Mouse (Mus musculus) 3T3-L1 (cell line): ENCODE results near the gene Qrich2.
A peak's percentile ranks its signal among the peaks of the same experiment; 100 is the strongest.
"Not testable (repeated sequence)": the region's sequence is repeated elsewhere in the genome, so short reads cannot be mapped to it uniquely, and the experiment has no call there.

Source experiments
- DNase-seq: peaks from one replicate; pipeline ENCODE4 v3.0.0-alpha.2; 2015; ENCODE audit warnings: low read depth, low spot score

The Qrich2 gene

DNA sequence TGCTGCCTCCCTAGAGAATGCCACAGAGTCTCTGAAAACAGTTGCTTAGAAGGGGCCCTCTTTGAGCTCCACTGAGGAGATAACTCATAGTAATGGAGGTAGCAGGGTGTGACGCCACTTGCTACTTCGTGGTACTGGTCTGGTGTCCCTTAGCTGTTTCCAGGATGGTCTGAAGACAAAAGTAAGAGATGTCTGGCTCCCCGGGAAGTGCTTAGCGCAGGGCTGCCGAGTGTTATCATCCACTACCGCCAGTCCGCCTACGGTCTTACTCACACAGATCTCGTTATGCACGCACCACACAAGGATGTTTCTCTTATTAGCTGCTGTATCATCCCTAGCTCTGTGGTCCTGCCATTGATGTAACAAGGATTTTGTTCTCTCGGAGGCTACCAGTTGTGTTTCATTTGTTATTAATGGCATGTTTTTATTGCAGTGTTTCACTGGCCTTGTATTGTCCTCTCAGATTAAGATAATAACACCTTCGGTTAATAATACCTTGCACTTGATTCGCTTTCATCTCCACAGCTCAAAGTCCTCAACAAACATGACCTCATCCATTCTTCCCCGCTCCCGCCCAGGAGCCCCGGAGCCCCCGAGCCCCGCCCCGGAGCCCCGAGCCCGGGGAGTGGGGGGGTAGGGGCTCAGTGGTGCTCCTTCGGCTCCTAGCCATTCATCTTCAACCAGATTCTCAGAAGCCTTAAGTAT, 35.2 kb downstream of the Qrich2 start:
- no peak for DNase-seq

GRCm38 (mm10) chr11:116429862-116430613, 36.0 kb downstream of the Qrich2 start:
- DNase-seq, result no peak

DNA sequence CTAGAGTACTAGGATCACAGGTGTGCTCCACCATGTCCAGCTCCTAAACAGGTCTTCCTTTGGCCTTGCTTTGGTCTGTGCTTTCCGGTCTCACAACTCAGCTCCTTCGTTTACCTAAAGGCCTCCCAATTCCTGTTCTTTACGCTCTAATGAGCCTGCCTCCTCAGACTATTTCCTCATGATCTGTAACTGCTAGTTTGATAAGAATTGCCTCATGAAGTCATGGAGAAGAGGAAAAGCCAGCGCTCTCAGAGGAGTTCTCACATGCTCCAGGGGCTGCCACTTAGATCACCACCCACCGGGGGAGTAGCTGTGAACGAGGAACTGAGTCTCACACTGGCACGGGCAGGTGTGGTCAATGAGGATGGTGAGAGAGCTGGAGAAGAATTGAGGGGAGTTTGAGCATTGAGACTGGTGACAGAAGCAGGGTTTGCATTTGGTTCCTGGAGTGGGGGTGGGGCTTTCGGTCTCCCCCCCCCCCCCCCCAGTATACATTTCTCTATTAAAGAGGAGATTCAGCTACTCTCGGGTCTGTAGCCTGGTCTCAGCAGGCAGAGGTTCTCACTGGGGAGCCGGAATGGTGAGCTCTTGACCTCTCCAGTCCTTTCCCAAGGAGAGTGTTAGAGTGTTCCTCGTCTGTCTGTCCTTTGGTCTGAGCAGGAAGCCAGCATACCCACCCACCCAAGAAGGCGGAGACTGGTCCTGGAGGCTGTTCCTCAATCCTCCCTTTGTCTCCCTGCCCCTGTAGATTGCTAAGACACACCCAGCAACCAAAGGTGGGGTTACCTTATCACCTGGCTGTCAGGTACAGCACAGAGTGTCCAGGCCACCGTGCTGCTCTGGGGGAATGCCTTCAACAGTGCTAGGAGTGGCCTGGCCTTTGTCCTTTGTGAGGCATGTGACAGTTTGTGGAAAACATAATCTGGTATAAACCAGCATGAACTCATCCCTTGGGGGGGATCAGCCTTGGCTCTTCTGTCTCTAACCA, 36.9 kb downstream of the Qrich2 start:
- no peak for DNase-seq

DNA sequence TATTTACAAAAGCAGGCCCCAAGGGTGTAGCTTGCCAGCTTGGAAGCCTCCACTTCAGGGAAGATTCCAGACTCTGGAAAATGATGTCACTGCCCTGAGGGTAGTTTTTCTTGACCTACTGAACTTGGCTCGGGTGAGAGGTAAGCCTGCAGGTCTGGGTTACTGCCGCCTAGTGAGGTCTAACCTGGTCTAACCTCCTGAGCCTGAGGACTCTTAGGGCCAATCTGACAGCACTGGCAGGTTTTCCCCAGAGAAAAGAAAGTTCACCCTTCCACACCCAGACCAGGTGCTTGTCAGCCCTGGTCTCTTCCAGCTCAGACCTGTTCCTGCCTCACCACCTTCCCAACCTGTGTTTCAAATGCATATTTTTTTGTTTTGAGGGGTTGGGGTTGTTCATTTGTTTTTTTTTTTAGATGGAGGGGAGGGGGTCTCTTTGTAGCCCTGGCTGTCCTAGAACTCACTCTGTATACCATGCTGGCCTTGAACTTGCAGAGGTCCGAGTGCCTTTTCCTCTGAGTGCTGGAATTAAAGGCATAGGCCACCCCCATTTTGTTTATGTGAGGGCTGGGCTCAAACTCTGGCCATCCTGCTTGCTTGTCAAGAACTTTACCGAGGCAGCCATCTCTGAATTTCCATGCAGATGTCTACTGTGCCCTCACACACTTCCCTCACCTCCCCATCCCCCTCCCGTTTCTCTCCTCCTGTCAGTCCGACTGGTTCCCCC, 39.0 kb downstream of the Qrich2 start:
- DNase-seq, result peak; percentile 22

DNA sequence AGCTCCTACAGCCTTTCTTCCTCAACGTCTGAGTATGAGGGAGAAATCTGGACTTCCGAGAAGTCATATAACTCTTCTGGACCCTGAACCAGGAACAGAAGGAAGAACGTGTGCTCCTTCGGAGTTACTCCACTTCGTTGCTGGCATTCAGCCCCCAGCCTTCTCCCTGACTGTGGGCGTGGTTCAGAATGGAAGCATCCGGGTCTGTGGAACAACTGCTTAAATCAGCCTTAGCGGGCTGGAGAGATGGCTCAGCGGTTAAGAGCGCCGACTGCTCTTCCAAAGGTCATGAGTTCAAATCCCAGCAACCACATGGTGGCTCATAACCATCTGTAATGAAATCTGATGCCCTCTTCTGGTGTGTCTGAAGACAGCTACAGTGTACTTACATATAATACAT, 39.7 kb downstream of the Qrich2 start:
- not testable (repeated sequence) for DNase-seq

- no peak for DNase-seq
Observed at GRCm38 (mm10) chr11:116424621-116425407, 41.2 kb downstream of the Qrich2 start.

DNA sequence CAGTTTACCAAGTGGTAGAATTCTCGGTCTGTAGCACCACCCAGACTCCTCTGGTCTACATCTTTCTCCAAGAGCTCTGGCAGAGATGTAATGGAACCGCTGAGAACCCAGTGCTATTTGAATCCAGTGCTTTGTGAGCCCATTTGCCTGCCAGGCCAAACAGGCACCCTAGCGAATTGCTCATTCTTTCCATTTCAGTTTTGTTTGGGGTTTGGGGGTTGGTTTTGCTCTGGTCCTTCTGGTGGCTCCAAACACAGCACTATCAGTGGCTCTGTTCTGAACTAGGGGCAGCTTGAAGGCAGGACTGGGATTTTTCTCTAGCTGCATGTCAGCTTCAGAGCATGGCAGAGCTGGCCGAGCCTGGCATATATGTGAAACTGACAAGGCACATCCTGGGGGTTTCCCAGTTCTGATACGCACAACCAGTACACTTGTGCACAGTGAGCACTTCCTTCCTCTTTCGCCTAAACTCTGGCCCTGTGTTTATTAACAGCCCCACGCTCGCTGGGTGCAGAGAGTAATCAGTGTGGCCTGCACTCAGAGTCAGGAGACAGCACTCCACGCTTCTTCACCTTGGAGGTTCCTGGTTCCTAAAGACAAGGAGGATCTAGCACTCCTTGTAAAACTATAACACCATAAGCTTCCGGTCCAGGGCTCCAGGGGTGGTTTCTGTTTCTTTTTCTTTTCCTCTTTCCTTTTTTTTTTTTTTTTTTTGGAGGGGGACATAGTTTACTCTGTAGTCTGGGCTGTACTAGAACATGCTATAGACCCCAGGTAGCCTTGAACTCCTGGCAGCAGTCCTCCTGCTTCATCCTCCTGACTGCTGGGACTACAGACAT, 42.0 kb downstream of the Qrich2 start:
- DNase-seq, result no peak

DNA sequence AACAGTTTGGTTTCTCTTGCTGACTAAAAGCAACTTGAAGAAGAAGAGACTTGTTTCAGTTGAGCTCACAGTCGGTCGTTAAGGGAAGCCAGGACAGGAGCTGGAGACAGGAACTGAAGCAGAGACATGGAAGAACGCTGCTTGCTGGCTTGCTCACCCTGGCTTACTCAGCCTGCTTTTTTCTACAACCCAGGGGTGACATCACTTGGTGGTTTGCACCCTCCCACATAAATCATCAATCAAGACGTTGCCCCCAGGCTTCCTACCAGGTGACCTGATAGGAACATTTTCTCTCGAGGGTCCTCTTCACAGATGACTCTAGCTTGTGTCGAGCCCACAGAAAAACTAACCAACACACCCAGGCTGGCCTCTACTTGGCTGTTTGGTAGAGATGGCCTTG, 42.8 kb downstream of the Qrich2 start:
- DNase-seq, result no peak

DNA sequence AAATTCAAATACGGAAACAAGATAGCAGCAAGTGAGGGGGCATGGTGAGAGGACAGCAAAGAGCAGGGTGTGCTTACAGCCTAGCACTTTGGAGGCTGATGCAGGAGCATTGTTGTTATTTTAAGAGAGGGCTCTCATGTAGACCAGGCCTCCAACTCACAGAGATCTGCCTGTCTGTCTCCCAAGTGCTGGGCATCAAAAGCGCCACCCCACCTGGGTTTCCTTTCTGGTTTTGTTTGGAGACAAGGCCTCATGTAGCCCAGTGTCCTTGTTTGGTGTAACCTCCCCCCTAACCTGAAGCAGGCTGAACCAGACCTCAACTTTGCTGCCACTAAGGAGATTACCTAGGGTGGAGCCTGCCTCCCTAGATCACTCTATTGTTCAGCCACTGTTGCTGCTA, 43.5 kb downstream of the Qrich2 start:
- no peak for DNase-seq

DNA sequence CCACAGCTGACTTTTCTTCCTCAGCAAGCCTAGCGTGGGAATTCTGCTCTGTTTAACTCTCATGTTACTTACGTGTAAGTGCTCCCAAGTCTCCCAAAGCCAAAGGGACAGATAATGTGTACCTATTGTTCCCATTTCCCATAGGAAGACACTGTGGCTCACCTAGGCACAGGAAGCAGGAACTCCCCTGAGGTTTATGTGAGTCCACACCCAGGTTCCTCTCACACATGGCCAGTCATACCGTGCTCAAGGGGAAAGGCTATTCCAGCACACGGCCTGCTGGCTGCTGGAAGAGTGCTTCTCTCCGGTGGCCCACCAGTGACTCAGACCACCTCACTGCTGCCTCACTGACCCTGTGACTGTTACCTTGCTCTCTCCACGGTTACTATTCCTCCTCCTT, 44.9 kb downstream of the Qrich2 start:
- no peak for DNase-seq

GRCm38 (mm10) chr11:116418841-116419462, 47.1 kb downstream of the Qrich2 start:
- no peak for DNase-seq

GRCm38 (mm10) chr11:116418194-116418840, 47.7 kb downstream of the Qrich2 start:
- peak; percentile 88 for DNase-seq

- peak; percentile 34 for DNase-seq
Observed at GRCm38 (mm10) chr11:116417054-116417453, 49.0 kb downstream of the Qrich2 start.

- peak; percentile 95 for DNase-seq
Observed at GRCm38 (mm10) chr11:116416196-116416943, 49.7 kb downstream of the Qrich2 start.

GRCm38 (mm10) chr11:116413631-116414022, 52.4 kb downstream of the Qrich2 start:
- no peak for DNase-seq

GRCm38 (mm10) chr11:116412904-116413630, 53.0 kb downstream of the Qrich2 start, which contains the start of gene Rnf157:
Gene Rnf157 (minus strand): TSS chr11:116413032.
- DNase-seq, result peak; percentile 20
